Mouse (Mus musculus) T-helper 2 cell (primary cell): ENCODE data around the gene Wdr64.

ENCODE experiments used
- in situ Hi-C: fragments of 300-600 bp; cut with MboI, MseI; formaldehyde crosslinking; loops from one replicate; pipeline ENCODE4 v1.15.1; 2025; ENCODE audit warnings: high pct_unique_total_duplicates

Wdr64 gene

DNA sequence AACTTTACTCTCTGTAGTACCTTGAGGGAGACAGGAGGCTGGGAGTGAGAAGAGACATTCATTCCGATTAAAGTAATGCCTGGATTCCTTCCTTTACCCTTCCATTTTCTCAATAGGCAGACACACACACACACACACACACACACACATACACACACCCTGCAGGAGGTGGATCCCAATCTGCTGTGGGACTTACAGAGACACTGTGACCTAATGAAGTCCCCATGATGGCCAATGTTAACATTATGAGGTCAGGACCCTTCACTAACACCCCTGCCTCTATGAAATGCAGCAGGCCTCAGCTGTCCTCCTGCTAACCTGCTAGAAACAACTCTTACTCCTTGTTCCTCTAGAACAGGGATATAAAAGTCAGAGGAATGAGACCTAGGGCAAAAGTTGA is at the start of gene Wdr64:
Wdr64 (plus strand) TSS at position 301 of the 400 bp plus-strand sequence.
- in situ Hi-C loops: loop anchor here (5.0 kb wide), 1 partner anchor 71 kb away; the partner anchor contains the start of gene Fh1

DNA sequence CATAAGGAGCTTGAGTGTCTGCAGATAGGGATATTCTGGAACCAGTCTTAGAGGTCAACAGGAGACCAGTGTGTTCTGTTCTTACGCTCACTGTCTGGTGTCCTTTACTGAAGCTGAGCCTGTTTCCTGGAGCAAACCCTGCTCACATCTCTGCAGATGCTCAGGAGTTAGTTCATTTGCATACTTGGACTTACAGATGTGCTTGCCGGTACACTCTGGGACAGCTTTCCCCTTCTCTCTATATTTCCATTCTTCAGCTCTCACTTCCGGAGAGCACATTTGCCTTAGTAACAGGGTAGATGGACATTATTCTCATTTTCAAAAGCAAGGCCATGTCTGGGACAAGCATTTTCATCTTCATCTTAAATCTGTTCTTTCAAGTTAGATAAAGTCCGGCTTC is 49.8 kb upstream of the Wdr64 start:
- in situ Hi-C loops: no loop called here

DNA sequence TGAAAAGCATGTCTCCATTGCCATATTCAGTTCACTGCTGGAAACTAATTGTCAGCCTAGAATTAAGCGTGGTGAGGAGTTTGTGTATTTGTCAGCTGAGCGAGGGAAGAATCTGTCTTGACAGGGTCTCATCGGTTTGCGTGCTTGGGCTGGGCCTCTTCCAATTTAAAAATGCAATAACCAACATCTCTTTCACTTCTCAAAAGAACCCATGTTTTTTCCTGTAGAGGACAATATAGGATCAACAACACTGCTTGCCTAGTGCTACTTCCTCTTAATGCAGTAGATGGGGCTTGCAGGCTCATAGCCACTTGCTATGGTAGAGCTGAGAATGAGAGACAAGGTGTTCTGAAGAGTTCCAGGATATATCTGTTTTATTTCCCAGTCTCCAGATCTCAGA is 38.5 kb upstream of the Wdr64 start:
- in situ Hi-C loops: no loop called here

DNA sequence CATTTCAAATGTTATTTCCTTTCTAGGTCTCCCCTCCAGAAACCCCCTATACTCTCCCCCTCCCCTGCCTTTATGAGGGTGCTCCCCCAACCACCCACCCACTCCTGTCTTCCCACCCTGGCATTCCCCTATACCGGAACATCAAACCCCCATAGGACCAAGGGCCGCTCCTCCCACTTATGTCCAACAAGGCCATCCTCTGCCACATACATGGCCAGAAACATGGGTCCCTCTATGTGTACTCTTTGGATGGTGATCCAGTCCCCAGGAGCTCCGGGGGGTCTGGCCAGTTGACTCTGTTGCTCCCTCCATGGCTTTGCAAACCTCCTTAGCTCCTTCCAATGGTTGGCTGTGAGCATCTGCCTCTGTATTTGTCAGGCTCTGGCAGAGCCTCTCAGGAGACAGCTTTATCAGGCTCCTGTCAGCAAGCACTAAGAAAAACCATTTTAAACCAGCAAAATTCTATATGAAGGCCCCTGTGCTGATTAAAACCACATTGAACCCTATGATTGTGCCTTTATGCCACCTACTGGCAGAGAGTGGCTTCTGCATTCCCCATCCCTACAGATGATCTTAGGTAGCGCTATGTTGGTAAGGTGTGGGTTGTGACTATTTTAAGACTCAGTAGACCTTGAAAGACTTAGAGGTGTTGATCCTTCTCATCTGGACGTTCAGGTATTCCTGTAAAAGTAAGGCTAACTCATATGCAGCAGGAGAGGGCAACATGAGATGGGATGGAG is 29.6 kb upstream of the Wdr64 start:
- in situ Hi-C loops: no loop called here

DNA sequence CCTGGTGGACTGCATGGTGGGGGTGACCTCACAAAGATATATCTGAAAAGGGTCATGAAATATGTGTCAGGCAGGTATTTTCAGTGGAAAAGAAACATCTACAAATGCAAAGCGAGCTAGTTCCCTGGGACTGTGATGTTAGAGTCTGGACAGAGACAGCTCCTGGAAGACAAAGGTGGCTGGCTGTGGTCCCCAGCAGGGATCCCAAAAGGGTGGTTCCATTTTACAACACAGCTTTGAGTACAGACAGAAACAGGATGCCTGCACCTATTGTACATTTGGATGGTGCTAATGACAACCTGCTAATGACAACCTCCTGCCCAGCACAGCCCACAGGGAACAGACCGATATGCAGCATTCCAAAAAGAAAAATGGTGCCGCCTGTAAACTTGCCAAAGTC is 28.9 kb upstream of the Wdr64 start:
- in situ Hi-C loops: no loop called here

DNA sequence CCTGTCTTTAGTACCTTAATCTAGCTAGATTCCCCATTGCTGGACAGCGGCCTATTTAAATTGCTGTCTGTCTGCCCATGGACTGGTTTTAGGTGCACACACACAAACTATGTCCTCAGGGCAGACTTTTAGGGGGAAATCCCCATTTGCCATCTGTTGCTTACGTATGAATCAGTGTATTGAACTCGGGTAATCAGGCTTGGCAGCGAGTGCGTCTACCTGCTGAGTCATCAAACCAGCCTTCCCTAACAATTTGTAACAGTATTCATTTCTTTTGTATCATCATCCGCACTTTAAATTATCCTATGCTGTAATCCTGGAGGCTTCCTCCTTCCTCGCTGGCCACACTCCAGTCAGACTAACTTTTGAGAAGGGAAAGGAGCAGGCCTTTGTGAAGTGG is 28.4 kb upstream of the Wdr64 start:
- in situ Hi-C loops: no loop called here

DNA sequence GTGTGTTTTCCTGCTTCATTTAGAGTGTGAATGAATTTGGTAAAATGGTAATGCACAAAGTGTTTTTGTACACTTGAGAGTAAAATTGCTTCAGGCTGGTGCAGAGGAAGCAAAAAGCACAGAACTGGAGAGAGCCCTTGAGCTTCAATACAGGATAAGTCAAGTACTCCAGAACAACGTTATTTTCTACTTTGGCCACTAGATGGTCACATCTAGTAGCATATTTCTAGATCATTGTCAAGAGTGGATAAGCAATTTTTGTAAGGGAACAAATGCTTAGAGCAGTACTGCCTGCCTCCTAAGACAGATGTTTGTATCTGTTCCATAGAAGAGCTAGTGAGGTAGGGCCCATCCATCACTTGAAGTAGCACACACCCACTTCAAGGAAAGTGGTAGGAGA is 26.8 kb upstream of the Wdr64 start:
- in situ Hi-C loops: no loop called here

DNA sequence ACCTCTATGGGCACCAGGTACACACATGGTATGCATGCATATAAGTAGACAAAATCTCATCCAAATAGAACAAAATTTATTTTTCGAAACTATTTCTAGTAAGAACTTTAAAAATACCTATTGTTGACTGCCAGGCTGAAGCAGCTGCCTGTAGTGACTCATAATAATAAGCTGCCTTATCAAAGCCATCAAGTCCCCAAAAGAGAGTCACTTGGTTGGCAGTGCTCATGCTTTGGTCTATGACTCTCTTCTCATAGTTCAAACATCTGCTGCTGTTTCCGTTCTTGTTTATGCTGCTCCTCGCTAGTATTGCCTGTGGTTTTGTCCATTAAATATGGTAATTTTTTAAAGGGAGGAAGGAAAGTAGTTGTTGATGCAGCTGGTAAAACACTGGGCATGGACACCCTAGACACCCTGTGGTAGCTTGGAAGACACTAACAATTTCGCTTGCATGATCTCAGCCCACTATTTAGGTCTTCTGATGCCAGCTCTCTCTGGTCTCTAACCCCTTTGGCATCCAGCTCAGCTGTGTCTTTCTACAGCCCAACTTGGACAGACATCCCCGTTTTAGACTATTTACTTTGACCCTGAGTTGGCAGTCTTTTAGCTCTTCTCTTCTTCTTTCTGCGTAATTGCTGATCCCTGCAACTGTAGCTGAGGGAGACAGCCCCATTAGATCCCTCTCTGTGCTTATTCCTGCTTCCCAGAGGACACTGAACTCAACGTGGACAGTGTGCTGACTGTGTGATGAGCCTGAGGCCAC is 24.6 kb upstream of the Wdr64 start:
- in situ Hi-C loops: no loop called here

DNA sequence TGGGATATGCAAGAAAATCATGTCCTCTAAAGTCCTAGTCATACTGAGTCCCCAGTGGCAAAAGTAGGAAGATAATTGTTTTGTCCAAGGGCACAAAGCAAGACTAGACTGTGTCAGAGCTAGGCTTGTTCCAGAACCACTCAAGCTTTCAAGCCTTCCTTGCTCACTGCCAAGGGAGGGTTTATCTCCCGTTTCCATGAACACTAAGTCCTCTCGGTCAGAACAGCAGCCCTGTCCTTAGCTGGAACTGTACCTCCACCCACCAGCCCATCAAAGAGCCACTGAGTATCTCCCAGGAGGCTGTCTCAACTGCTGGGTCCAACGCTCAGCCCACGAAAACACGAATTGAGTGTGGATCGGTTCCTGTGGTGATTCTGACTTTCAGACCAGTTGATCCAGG is 23.3 kb upstream of the Wdr64 start:
- in situ Hi-C loops: no loop called here

DNA sequence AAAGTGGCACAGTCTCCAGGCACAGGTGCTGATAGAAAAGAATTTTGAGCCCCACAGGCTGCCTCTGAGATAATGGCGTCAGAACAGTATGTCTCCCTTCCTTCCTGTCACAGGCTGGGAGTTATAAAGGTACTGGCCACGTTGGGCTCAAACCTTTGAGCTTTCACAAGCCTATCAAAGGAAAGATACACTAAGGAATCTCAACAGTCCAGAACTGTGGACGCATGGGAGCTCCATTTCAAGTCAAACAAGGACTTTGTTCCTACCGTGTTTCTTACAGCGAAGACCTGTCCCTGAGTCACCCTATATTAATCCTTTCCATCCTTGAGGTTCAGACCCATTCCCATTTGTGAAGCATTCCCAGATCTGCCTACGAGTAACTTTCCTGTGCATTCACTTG is 20.9 kb upstream of the Wdr64 start:
- in situ Hi-C loops: no loop called here

DNA sequence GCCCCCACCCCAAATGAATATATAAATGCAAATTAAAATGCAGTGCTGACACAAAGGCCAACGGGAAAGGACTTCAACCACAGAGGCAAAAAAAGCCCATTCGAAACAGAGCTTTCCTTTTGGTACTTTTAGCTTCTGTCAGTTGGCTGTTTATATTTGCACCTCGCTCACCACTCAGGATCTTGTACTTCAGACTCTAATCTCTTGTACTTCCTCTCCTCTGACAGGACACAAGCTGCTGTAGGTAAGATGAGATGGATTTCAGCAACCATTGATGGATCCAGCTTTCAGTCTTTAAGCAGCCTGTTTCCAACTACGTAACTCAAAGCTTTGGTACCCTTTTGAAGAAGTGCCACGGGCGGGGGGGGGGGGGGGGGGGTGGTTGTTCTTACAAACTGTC is 17.4 kb upstream of the Wdr64 start:
- in situ Hi-C loops: loop anchor here (5.0 kb wide), 1 partner anchor 39 kb away; no protein-coding TSS in a partner anchor

DNA sequence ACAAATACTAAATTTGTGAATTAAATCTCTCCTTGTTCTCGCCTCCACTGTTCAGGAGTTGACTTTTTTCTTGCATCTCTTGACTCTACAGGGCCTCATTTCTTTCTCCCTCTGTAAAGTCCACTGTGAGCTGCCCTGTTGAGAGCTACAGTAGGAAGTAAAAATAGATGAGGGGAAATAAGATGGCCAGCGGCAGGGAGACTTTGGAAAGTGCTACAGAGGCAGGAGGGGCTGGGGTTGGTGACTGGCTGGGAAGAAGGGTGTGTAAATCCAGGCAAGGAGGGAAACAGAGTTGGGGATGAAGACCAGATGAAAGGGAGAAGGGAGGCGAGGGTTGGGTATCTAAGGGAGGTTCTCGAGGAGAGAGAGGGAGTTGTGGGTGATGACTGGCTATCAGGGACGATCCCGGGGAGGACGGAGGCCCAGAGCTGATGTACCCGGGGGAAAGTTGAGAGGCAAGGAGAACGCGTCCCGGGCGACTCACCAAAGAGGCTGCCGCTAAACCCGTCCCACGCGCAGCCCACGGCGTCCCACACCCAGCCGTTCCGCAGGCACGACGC is 6.6 kb upstream of the Wdr64 start:
- in situ Hi-C loops: loop anchor here (5.0 kb wide), 1 partner anchor 191 kb away; the partner anchor contains the start of gene Exo1

DNA sequence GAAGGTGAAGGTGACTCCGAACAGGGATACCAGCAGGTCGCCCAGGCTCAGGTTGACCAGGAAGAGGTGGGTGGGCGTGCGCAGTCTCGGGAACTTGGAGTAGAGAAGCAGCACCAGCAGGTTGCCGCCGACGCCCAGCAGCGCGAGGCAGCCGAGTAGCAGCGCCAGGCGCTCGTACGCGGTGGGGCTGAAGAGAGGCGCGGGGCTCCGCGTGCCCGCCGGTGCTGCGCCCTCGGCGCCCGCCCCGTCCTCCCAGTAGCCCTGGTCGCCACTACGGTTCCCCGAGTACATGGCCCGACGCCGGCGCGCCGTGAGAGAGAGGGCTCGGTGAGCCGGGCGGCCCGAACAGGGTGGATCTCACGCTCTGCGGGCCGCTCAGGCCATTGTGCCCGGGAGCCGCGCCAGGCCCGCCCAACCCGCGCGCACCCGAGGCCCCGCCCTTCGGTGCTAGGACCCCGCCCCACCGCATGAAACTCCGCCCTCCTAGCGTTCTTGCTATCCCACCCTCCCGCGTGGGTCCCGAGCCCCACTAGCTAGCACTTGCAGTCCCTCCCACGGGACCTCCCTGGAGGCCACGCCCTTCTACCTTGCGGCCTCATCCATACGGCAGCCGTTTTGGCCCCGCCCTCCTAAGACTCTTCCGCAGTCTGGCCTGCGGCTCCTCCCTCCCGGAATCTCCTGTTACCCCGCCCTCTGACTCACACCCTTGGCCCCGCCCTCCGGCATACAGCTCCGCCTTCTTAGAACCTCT is 6.0 kb upstream of the Wdr64 start, which contains the start of the genes Opn3 and Chml:
Opn3 (minus strand) TSS at position 531 of the 751 bp plus-strand sequence.
Chml (minus strand) TSS at position 656 of the 751 bp plus-strand sequence.
- in situ Hi-C loops: loop anchor here (5.0 kb wide), 1 partner anchor 190 kb away; the partner anchor contains the start of gene Exo1

DNA sequence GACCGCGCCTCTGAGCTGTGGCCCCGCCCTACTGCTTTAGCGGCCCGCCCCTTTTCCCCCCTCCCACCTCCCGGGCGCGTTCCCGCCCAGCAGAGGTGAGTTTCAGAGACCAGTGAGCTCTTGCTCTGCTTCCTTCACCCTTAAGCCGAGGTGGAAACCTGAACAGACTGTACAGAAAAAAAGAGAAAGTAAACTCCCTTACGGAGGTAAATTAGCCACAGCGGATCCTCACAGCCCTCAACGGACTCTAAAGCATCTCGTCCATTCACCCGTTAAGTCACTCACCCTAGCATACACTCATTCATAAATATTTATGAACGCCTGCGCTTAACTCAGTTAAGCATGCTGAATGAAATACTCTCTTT is 5.4 kb upstream of the Wdr64 start:
- in situ Hi-C loops: loop anchor here (5.0 kb wide), 1 partner anchor 189 kb away; the partner anchor contains the start of gene Exo1

DNA sequence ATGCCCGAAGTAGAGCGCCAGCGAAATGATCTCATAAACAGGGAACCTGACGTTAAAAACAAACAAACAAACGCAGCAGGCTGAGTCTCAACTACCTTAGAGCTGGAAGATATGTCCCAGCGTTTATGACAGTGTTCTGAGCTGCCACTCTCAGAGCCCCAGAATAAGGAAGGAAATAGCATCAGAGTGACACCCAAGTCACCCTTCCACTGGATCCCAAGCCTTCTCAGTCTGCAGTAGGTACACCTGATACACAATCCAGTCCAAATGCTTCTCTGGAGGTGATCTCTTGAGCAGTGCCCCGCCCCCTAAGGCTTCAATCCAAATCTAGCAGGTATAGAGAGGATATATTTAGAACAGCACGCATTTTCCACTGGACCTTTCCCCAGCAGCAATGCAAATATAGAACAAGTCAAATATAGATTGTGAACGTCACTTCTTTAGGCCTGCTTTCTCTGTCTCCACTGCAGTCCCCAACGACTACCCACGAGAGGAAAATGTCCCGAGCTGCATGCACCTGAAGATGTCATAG is 4.9 kb upstream of the Wdr64 start:
- in situ Hi-C loops: loop anchor here (5.0 kb wide), 1 partner anchor 189 kb away; the partner anchor contains the start of gene Exo1

DNA sequence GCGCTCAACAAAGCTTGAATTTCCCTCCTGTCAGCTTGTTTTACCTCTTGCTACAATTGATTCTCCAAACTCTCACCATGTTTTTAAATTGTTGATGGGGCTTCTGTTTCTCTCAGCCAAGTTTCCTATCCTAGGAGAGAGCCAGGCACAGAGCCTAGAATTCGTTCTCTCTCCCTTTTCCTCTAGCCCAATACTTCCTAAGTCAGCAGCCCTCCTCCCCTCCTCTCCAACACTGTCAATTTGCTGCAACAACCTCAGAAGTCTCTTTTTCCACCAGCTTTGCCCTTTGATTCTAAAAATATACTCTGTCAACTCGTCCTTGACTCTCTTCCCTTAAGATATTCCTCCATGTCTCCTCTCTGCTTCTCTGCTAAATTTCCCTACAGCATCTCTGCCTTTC is 982 bp downstream of the Wdr64 start:
- in situ Hi-C loops: loop anchor here (5.0 kb wide), 1 partner anchor 72 kb away; the partner anchor contains the start of gene Fh1

DNA sequence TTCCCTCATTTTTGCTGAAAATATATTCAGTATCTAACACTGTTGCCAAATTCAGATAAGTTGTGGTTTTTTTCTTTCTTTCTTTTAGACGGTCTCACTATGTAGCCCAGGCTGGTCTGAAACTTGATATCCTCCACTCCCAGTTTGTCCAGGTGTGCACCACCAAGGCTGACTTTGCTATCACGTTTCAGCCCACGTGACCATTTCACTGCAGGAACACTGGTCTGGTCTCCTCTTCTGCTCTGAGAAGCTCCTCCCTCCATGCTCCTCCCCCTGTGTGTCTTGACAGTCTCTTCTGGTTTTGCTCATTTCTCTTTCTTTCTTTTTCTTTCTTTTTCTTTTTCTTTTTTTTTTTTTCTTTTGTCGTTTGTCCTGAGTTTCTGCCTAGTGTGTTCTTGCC is 1.4 kb downstream of the Wdr64 start:
- in situ Hi-C loops: loop anchor here (5.0 kb wide), 1 partner anchor 72 kb away; the partner anchor contains the start of gene Fh1

DNA sequence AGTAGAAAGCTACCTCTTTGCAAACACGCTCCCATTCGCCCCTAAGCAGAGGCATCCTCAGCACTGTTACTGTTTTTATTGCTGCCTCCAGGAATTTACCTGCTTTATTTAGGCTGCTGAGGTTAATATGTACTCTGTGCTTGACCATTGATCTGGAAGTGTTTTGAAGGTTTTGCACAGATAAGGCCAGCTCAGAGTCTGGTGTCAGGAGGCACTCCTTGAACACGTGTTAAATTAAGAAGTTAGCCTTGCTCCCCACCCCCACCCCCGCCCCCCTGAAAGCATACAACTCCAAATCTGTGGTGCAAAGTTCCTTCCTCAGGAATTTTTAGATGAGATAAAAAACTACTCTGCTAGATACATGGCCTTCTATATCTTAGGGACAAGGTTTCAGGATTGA is 2.8 kb downstream of the Wdr64 start:
- in situ Hi-C loops: no loop called here

DNA sequence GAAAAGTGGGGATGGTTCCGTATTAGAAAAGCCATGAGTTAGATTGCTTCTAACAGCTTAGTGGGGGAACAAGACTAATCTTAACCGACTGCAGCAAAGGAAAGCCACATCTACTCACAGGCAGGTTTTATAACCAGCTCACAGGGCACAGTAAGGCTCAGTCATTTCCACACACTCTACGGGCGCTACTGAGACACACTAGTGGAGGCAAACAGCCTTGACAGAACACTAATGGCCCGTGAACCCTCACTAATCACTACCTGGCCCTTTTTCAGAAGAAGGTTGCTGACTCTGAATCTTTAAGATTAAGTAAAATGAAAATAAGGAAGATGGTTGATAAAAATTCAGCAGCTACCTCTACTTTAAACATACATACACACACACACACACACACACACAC is 9.2 kb downstream of the Wdr64 start:
- in situ Hi-C loops: no loop called here

DNA sequence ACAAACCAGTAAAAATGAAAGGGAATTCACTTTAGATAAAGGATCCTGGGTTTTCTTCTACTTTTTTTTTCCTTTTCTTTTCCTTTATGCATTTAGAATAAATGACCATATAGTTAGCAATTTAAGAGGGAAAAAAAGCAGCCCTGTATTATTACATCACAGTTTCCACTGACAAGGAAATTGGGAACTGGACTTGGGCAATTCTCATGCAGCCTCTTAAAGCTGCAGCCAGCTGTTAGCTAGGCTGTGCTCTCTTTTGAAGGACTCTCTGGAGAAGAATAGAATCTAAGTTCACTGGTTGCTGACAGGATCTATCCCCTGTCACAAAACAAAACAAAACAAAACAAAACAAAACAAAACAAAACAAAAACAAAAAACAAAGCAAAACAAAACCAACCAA is 9.6 kb downstream of the Wdr64 start:
- in situ Hi-C loops: no loop called here

DNA sequence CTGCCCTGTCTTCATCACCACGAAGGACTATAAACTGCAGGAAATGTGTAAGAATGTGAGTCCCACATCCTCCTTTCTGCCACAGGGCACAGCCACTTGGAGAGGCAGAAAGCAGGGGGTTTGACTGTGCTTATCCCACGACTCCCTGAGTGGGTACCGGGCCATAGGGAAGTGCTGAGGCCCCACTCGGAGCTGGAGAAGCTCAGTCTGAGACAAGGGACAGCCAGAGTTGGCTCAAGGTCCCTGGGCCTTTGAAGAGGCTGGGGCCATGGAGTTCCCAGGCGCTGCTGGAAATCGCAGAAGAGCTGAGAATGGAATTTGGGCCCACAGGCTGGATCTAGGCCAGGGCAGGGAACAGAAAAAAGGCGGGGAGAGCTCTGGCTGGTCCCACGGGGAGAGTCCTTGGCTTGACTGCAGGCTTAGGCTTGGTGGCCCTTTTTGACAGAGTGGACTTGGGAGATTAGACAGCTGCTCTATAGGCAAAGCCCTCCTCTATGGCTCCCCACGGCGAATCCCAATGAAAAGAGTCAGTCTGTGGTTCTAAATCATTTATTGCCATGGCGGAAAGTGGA is 14.0 kb downstream of the Wdr64 start:
- in situ Hi-C loops: no loop called here
